Mouse (Mus musculus): Measurements from ENCODE around the gene Ube2l6.

The Ube2l6 gene

GRCm38 (mm10) chr2:84798493-84798921 is at the start of gene Ube2l6:
TSS of gene Ube2l6 (plus strand) at chr2:84798828.
- in situ Hi-C loops (cut with MboI, MseI): no loop called here

GRCm38 (mm10) chr2:84750115-84750514 is 48.5 kb upstream of the Ube2l6 start:
- in situ Hi-C loops (cut with MboI, MseI): no loop called here

GRCm38 (mm10) chr2:84756245-84756644 is 42.4 kb upstream of the Ube2l6 start:
- in situ Hi-C loops (cut with MboI, MseI): no loop called here

- in situ Hi-C loops (cut with MboI, MseI): no loop called here
These were observed 41.5 kb upstream of the Ube2l6 start for GRCm38 (mm10) chr2:84757026-84757682.

- in situ Hi-C loops (cut with MboI, MseI): no loop called here
These were observed 40.0 kb upstream of the Ube2l6 start for GRCm38 (mm10) chr2:84758542-84759127.

GRCm38 (mm10) chr2:84760777-84761176 is 37.9 kb upstream of the Ube2l6 start:
- in situ Hi-C loops (cut with MboI, MseI): no loop called here

GRCm38 (mm10) chr2:84761309-84761708 is 37.3 kb upstream of the Ube2l6 start:
- in situ Hi-C loops (cut with MboI, MseI): no loop called here

GRCm38 (mm10) chr2:84761840-84762239 is 36.8 kb upstream of the Ube2l6 start:
- in situ Hi-C loops (cut with MboI, MseI): no loop called here

GRCm38 (mm10) chr2:84762295-84762694 is 36.3 kb upstream of the Ube2l6 start:
- in situ Hi-C loops (cut with MboI, MseI): no loop called here

- in situ Hi-C loops (cut with MboI, MseI): no loop called here
These were observed 35.8 kb upstream of the Ube2l6 start for GRCm38 (mm10) chr2:84762818-84763217.

GRCm38 (mm10) chr2:84770501-84770900 is 28.1 kb upstream of the Ube2l6 start:
- in situ Hi-C loops (cut with MboI, MseI): loop anchor here in 1 of 2 experiments (10.0 kb wide), 1 partner anchor 1326 kb away; no protein-coding TSS in a partner anchor

- in situ Hi-C loops (cut with MboI, MseI): loop anchor here in 1 of 2 experiments (10.0 kb wide), 1 partner anchor 1328 kb away; no protein-coding TSS in a partner anchor
These were observed 26.2 kb upstream of the Ube2l6 start for GRCm38 (mm10) chr2:84772454-84772853.

- in situ Hi-C loops (cut with MboI, MseI): loop anchor here in 1 of 2 experiments (10.0 kb wide), 1 partner anchor 1328 kb away; no protein-coding TSS in a partner anchor
These were observed 25.4 kb upstream of the Ube2l6 start for GRCm38 (mm10) chr2:84773195-84773594.

- in situ Hi-C loops (cut with MboI, MseI): loop anchor here in 1 of 2 experiments (10.0 kb wide), 1 partner anchor 1330 kb away; no protein-coding TSS in a partner anchor
These were observed 23.9 kb upstream of the Ube2l6 start for GRCm38 (mm10) chr2:84774751-84775150.

- in situ Hi-C loops (cut with MboI, MseI): loop anchor here in 1 of 2 experiments (10.0 kb wide), 1 partner anchor 1330 kb away; no protein-coding TSS in a partner anchor
These were observed 23.4 kb upstream of the Ube2l6 start, which contains the start of gene Serping1 for GRCm38 (mm10) chr2:84775241-84775640. TSS of gene Serping1 (minus strand) at chr2:84775444.

GRCm38 (mm10) chr2:84775665-84776064 is 23.0 kb upstream of the Ube2l6 start:
- in situ Hi-C loops (cut with MboI, MseI): loop anchor here in 1 of 2 experiments (10.0 kb wide), 1 partner anchor 1331 kb away; no protein-coding TSS in a partner anchor

GRCm38 (mm10) chr2:84777706-84778105 is 20.9 kb upstream of the Ube2l6 start:
- in situ Hi-C loops (cut with MboI, MseI): loop anchor here in 1 of 2 experiments (10.0 kb wide), 1 partner anchor 1333 kb away; no protein-coding TSS in a partner anchor

GRCm38 (mm10) chr2:84779210-84779609 is 19.4 kb upstream of the Ube2l6 start:
- in situ Hi-C loops (cut with MboI, MseI): loop anchor here in 1 of 2 experiments (10.0 kb wide), 1 partner anchor 1334 kb away; no protein-coding TSS in a partner anchor

GRCm38 (mm10) chr2:84783315-84783714 is 15.3 kb upstream of the Ube2l6 start:
- in situ Hi-C loops (cut with MboI, MseI): no loop called here

- in situ Hi-C loops (cut with MboI, MseI): no loop called here
These were observed 14.6 kb upstream of the Ube2l6 start for GRCm38 (mm10) chr2:84783840-84784566.

- in situ Hi-C loops (cut with MboI, MseI): no loop called here
These were observed 10.3 kb upstream of the Ube2l6 start for GRCm38 (mm10) chr2:84788316-84788715.

GRCm38 (mm10) chr2:84790418-84790817 is 8.2 kb upstream of the Ube2l6 start:
- in situ Hi-C loops (cut with MboI, MseI): no loop called here

Measured in T-helper 17 cell (primary cell).